Mouse (Mus musculus): ENCODE measurements around the gene Npas3. TPM values are rescaled to one million over a fixed set of nuclear protein-coding genes. Genes with fewer than 3 reads are reported as not detected.

Npas3 gene
- total RNA-seq, 1 experiment from 2014 or later, result 1.6 TPM

DNA sequence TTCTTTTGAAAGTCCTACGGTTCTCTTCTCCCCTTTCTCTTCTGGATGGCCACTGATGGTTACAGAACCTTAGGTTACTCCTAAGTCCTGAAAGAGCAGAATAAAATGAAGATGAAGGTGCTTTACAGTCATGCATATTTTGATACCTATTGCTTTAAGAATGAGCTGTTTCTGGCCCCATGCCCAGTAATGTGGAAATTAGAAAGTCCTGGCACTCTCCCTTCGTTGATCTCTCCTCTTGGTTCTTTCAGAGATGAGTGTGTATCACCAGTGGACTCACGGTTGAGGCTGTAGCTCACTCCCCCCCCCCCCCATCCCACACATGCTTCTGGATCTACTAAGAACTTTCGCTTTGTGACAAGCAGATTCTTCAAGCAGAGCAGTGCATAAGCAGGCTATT, 167.6 kb downstream of the Npas3 start:
- DNase-seq, result peak; percentile 39

- peak; percentile 24 for DNase-seq
These were observed 173.2 kb downstream of the Npas3 start for GRCm38 (mm10) chr12:53421701-53422100.

- no peak for DNase-seq
These were observed 175.2 kb downstream of the Npas3 start for GRCm38 (mm10) chr12:53423631-53424030.

DNA sequence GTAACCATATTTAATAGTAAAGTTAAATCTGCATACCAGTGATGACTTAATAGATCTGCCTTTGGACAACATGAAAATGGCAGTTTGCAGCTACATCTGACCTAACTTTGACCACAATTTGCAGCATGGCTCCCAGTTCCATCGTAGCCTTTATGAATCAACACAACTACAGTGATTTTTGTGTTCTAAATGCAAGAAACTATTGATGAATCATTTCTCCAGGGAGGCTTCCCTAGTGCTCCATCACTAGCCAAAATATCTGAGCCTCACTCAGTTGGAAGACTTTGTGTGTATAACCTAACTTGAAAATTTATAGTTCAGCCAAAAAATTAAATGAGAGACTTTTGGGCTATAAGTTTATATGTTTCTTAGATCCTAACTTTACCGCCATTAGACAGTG, 177.5 kb downstream of the Npas3 start:
- DNase-seq, result no peak

DNA sequence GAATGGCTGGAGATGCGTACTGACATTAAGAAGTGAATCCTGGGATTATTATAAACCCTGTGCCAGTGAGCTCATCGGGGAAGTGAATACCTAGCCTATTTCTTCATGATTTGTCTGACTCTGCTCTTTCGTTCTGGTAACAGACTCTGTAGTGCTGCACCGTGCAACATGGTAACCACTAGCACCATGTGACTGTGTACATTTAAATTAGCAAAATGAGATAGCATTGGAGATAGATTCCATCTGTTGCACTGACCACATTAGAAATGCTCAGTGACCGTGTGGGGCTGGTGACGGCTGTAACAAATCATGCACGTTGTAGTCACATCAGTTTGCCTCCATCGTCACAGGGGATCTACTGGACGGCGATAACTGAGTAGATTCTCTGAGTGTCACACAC, 178.7 kb downstream of the Npas3 start:
- DNase-seq, result no peak

DNA sequence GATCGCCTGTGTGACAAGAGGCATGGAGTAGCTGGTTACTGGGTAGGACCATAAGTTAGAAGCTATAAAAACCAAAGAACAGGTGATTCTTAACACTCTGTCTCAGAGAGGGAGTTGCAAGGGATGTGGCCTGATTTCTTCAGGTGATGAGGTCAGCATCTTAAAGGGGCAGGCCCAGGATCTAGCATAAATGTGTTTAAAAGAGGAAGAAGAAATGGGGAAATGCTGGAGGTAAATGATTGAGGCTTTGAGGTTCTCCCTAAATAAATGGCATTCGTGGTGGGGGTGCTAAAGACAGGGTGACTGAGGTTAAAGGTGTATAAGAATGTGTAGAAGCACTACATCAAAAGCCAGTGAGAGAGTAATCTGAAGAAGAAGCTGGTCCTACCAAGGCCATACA, 193.6 kb downstream of the Npas3 start:
- no peak for DNase-seq

DNA sequence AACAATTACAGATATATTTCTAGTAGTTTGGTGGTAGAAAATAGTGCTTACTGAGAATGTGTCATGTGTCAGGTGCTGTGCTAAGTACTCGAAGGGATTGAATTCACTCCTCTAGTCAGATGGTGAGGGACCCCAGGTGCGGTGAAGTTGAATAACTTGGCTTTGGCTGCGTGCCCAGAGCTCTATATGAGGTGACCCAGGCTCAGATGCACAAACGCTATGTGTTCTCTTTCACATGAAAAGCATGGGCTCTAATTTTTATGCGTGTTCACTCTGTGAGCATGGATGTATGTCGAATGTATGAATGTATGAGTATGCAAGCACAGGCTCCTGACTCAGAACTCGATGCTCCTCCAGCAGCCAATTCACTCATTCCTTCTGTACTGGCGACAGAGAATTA, 199.0 kb downstream of the Npas3 start:
- DNase-seq, result no peak

- no peak for DNase-seq
These were observed 199.6 kb downstream of the Npas3 start for GRCm38 (mm10) chr12:53448040-53448439.

DNA sequence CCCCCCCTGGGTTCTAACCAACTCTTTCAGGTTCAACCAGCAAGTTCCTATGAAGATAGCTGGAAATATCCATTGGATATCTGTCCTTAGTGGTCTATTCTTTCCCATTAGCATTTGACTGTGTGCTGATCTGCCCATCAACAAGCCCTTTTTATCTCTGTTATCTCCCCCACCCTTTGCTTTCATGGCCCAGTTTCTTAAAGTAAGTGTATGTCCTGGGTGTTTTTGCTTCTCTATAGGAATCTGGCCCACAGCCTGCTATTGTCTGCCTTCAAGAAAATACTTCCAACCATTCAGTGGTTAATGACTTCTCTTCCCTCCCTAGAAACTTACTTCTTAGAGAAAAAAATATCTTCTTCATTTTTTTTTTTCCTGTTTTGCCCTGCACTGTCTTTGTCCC, 219.1 kb downstream of the Npas3 start:
- no peak for DNase-seq

- no peak for DNase-seq
These were observed 226.0 kb downstream of the Npas3 start for GRCm38 (mm10) chr12:53474486-53474885.

- no peak for DNase-seq
These were observed 236.4 kb downstream of the Npas3 start for GRCm38 (mm10) chr12:53484924-53485323.

GRCm38 (mm10) chr12:53496386-53496785, 247.9 kb downstream of the Npas3 start:
- DNase-seq, result no peak

DNA sequence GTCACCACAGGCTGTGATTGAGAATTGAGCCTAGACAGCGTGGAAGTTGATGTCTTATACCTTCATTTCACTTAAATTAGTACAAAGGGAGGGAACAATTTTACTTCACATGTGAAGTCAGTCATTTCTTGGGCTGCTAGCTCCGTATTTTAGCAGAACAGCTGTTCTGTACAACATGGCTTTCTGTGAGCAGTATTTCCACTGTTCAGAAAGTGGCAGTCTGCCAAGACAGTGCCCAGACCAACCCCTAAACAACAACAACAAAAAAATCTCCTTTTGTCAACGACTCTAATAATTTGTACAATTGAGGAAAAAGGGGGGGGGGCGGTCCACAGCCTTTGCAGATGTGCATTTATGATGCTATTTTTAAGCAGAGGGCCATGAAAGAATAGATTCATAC, 266.4 kb downstream of the Npas3 start:
- DNase-seq, result no peak

DNA sequence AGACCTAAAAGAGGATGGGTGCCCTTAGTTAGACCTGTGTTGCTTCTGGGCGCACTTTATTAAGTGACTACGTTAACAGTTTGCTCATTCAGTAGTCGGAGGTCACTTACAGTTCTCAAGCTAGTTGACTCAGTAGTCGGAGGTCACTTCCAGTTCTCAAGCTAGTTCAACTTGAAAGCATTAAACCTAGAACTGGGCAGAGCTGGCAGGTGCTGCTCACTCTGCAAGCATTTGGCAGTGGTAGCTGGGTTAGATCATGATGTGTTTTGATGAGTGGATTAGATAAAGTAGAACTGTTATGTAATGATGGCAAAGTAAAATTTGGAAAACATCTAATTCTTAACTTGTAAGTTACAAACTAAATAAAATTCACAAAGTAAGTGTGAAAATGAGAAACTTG, 271.1 kb downstream of the Npas3 start:
- peak; percentile 4 for DNase-seq

- DNase-seq, result no peak
These were observed 274.2 kb downstream of the Npas3 start for GRCm38 (mm10) chr12:53522631-53523030.

DNA sequence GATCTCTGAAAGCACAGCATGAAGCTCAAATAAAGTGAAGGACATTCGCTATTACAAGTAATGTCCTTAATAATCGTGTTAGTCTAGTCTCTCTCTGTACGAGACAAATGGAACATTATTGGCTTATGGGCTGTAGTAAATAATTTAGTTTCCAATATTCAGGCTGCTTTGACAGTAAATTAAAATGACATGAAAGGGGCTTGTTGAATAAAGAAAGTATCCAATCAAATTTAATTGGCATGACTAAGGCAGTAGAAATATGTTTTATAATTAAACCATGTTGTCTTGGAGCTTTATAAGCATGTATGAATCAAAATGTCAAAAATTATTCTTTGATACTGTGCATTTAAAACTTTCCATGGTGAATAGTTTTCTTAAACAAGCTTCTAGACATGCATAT, 278.6 kb downstream of the Npas3 start:
- no peak for DNase-seq

DNA sequence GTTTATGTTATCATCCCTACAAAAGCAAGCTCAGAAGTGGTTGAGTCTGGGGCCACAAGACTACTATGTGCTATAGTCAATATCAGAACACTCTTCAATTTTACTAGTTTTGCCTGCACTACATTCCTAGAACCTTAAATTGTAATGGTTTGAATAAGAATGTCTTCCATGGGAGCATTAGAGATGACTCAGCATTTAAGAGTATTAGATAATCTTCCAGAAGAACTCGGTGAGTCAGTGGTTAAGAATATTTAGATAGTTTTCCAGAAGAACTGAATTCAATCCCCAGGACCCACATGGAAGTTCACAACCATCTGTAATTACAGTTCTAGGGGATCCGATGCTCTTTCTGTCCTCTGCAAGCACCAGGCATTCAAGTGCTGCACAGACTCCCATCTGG, 280.9 kb downstream of the Npas3 start:
- DNase-seq, result no peak

DNA sequence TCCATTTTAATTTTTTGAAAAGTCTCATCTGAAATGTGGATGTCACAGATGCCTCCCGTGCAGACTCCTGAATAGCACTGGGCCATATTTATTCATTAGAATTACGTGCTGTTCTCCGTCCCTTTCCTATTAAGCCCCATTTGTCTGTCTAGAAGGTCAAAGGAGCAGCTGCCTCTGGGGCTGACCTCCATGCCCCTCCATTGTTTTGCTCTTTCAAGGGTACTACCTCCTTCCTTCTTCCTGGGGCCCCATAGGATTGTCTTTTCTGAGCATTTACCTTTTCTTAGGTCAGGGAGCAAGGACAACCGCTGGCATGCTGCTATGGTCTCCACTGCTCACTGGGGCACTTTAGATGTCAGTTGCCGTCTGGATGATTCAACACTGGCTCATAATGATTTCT, 288.3 kb downstream of the Npas3 start:
- no peak for DNase-seq

- no peak for DNase-seq
These were observed 307.9 kb downstream of the Npas3 start for GRCm38 (mm10) chr12:53556359-53556758.

- no peak for DNase-seq
These were observed 309.8 kb downstream of the Npas3 start for GRCm38 (mm10) chr12:53558259-53558658.

DNA sequence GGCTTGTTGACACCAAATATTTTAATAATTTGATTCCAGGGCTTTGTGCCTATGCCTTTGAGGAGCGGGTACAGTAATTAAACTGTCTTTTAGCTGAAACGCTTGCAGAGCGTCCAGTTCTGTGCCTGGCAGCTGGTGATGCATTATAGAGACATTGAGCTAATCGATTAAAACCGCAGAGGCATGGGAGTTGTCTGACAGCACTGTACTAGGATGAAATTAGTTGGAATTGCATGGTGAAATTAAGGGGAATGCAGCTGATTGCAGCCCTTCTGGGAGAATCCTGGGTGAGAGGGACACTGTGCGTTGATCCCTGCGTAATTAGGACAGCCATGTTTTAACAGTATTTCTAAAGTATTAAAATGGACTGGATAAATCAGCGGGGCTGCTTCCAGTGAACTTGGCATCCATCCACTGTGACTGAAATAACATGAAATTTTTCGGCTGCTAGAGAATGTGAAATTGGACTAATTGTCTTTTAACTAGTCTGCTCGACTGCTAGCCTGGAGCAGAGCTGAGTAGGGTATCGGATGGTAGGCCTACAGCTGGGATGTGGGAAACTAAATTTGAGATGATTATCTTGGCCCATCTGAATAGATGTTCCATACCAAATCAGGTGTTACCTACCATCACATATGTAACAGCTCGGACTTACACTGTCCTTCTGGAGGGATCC, 318.4 kb downstream of the Npas3 start:
- DNase-seq, result no peak

DNA sequence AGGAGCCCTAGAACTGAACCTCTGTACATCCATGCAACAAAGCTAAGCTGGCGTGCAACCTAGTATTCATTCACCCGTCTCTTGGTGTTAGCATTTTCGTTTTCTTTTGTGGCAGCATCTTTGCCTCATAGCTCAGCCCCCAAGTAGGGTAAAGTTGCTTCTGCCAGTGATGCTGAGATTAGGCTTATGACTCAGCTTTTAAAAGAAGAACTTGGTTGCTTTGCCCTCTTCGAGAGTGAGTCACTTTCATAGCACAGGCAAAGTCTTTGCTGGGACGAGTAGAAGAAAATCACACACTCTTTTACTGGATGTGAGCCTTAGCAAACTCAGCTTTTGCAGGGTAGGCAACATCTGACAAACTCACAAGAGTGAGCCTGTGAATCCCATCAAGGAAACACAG, 332.7 kb downstream of the Npas3 start:
- DNase-seq, result no peak

- no peak for DNase-seq
These were observed 338.8 kb downstream of the Npas3 start for GRCm38 (mm10) chr12:53587249-53587648.

GRCm38 (mm10) chr12:53587691-53588504, 339.4 kb downstream of the Npas3 start:
- peak; percentile 82 for DNase-seq
